Mouse (Mus musculus): ENCODE measurements around the gene Spred2. TPM values are rescaled to one million over a fixed set of nuclear protein-coding genes. Genes with fewer than 3 reads are reported as not detected.
A peak's percentile ranks its signal among the peaks of the same experiment; 100 is the strongest.

Spred2 gene
- polyA plus RNA-seq, 1 experiment from 2014 or later, result 5.7 TPM

- Histone ChIP-seq H3K9me3 (ENCODE audit: control insufficient read depth) (no peaks in the 10 kb centered on the region), H3K36me3 (ENCODE audit: control insufficient read depth, insufficient read depth) (no peaks in the 10 kb centered on the region), H3K27ac (ENCODE audit: low read depth, low read length) (0 out of 2 replicates have a peak overlapping the region, but pooled peaks have one; percentile 16), H3K4me1 (replicated peaks; ENCODE audit: control insufficient read depth, insufficient read depth, low read length) (peaks cover 13% of the 10 kb centered on the region; the same call in 1 of the 2 replicates), H3K9ac (ENCODE audit: low read depth, low read length) (no peak overlapping the region), H3K4me2 (replicated peaks; ENCODE audit: low read depth) (no peak overlapping the region), H3K27me3 (replicated peaks; ENCODE audit: control insufficient read depth, insufficient read depth, low read length) (no peaks in the 10 kb centered on the region), H3K4me3 (ENCODE audit: low read depth, low read length) (no peak overlapping the region)
- TF ChIP-seq CTCF (IDR thresholded peaks at IDR 0.05; ENCODE audit: low read depth), result no peak
- ATAC-seq, result no peak
- 59% methylated on average over 5 of the region's 5 CpGs for WGBS
Observed at GRCm38 (mm10) chr11:19939305-19939730, 15.1 kb downstream of the Spred2 start.

DNA sequence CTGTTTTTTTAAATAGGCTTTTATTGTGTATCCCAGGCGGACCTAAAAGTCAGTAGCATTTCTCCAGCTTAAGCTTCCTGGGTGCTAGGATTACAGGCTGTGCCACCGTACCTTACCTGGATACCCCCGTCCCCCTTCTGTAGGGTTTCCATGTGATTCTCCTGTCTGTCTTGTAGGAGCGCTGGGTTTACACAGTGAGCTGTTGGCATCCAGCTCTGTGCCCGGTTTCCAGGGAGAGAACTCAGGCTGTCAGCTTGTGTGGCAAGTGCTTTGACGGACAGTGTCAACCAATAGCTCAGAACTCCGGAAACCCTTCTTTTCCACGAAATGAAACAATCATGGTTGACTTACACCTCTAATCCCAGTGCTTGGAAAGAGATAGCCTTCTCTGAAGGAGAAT, 15.7 kb downstream of the Spred2 start:
- H3K4me3 ChIP-seq (ENCODE audit: low read depth, low read length), result no peak overlapping the region
- ATAC-seq, result no peak
- H3K4me1 ChIP-seq (replicated peaks; ENCODE audit: control insufficient read depth, insufficient read depth, low read length), result peaks cover 13% of the 10 kb centered on the region; the same call in 1 of the 2 replicates
- 87% methylated on average over 8 of the region's 8 CpGs for WGBS
- no peak overlapping the region for H3K4me2 ChIP-seq (replicated peaks; ENCODE audit: low read depth)
- H3K27me3 ChIP-seq (replicated peaks; ENCODE audit: control insufficient read depth, insufficient read depth, low read length), result no peaks in the 10 kb centered on the region
- H3K9ac ChIP-seq (ENCODE audit: low read depth, low read length), result no peak overlapping the region
- no peak for TF ChIP-seq CTCF (IDR thresholded peaks at IDR 0.05; ENCODE audit: low read depth)
- no peaks in the 10 kb centered on the region for H3K36me3 ChIP-seq (ENCODE audit: control insufficient read depth, insufficient read depth)
- H3K27ac ChIP-seq (ENCODE audit: low read depth, low read length), result peak overlapping the region; percentile 88; the same call in 1 of the 2 replicates
- no peaks in the 10 kb centered on the region for H3K9me3 ChIP-seq (ENCODE audit: control insufficient read depth)

DNA sequence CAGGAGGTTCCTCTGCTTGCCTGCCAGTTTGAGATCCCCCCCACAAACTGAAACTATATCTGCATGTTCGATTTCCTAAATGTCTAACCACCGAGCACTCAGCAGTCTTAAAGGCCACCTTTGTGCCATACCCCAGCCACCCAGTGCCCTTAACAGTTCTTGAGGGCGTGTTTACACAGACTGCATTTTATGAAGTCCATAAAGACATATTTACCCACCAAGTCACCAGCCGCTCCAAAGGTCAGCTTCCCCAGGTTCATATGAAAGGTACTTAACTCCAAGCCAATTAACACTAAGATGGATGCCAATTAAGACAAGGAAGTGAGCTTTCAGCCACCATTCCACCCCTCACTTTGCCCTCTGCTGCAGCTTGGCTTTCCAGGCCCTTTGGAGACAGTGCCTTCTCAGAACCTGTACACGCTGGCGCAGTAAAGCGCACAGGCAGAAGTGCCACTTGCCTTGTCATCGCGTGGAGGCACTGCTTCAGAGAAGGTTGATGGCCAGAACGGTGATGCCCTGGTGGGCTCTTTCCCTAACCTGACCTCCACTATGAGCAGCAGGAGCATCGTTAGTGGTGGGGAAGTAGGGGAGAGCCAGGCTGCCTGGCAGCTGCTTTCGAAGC, 17.1 kb downstream of the Spred2 start:
- peak; percentile 93 for ATAC-seq
- no peak overlapping the region for H3K9ac ChIP-seq (ENCODE audit: low read depth, low read length)
- 0 out of 2 replicates have a peak, but pooled peaks cover 9% of the 10 kb centered on the region for H3K36me3 ChIP-seq (ENCODE audit: control insufficient read depth, insufficient read depth)
- no peaks in the 10 kb centered on the region for H3K9me3 ChIP-seq (ENCODE audit: control insufficient read depth)
- no peak overlapping the region for H3K4me3 ChIP-seq (ENCODE audit: low read depth, low read length)
- WGBS, result 52% methylated on average over 12 of the region's 12 CpGs
- no peak for TF ChIP-seq CTCF (IDR thresholded peaks at IDR 0.05; ENCODE audit: low read depth)
- H3K4me2 ChIP-seq (replicated peaks; ENCODE audit: low read depth), result peak overlapping the region; percentile 49
- no peaks in the 10 kb centered on the region for H3K27me3 ChIP-seq (replicated peaks; ENCODE audit: control insufficient read depth, insufficient read depth, low read length)
- H3K4me1 ChIP-seq (replicated peaks; ENCODE audit: control insufficient read depth, insufficient read depth, low read length), result peaks cover 13% of the 10 kb centered on the region; the same call in 1 of the 2 replicates
- H3K27ac ChIP-seq (ENCODE audit: low read depth, low read length), result peak overlapping the region; percentile 88

DNA sequence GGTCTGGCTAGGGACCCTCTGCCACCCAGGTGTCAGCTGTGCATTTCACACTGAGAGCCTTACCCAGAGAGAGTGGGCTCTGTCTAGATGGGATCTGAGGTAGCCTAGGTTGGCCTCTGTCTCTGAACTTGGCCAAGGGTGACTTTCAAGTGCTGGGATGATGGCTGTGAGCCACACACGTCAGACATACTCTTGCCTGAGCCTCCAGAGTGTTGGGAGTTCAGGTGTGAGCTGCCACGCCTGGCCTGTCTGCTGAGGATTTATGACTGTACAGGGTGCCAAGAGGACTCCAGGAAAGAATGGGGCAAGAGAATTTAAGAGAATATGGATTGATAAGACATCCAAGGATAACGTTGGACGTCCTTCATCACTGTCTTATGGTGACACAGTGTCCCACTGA, 17.8 kb downstream of the Spred2 start:
- Histone ChIP-seq H3K4me2 (replicated peaks; ENCODE audit: low read depth) (no peak overlapping the region), H3K27ac (ENCODE audit: low read depth, low read length) (peak overlapping the region; percentile 88), H3K9me3 (ENCODE audit: control insufficient read depth) (no peaks in the 10 kb centered on the region), H3K27me3 (replicated peaks; ENCODE audit: control insufficient read depth, insufficient read depth, low read length) (no peaks in the 10 kb centered on the region), H3K4me1 (replicated peaks; ENCODE audit: control insufficient read depth, insufficient read depth, low read length) (peaks cover 13% of the 10 kb centered on the region; the same call in 1 of the 2 replicates), H3K4me3 (ENCODE audit: low read depth, low read length) (no peak overlapping the region), H3K9ac (ENCODE audit: low read depth, low read length) (no peak overlapping the region), H3K36me3 (ENCODE audit: control insufficient read depth, insufficient read depth) (0 out of 2 replicates have a peak, but pooled peaks cover 9% of the 10 kb centered on the region)
- ATAC-seq, result peak; percentile 67
- 41% methylated on average over 4 of the region's 4 CpGs for WGBS
- TF ChIP-seq CTCF (IDR thresholded peaks at IDR 0.05; ENCODE audit: low read depth), result no peak

GRCm38 (mm10) chr11:19943753-19944152, 19.6 kb downstream of the Spred2 start:
- Histone ChIP-seq H3K27me3 (replicated peaks; ENCODE audit: control insufficient read depth, insufficient read depth, low read length) (no peaks in the 10 kb centered on the region), H3K4me2 (replicated peaks; ENCODE audit: low read depth) (no peak overlapping the region), H3K9ac (ENCODE audit: low read depth, low read length) (no peak overlapping the region), H3K27ac (ENCODE audit: low read depth, low read length) (no peak overlapping the region), H3K4me1 (replicated peaks; ENCODE audit: control insufficient read depth, insufficient read depth, low read length) (peaks cover 15% of the 10 kb centered on the region; the same call in 1 of the 2 replicates), H3K4me3 (ENCODE audit: low read depth, low read length) (no peak overlapping the region), H3K36me3 (ENCODE audit: control insufficient read depth, insufficient read depth) (0 out of 2 replicates have a peak, but pooled peaks cover 9% of the 10 kb centered on the region), H3K9me3 (ENCODE audit: control insufficient read depth) (no peaks in the 10 kb centered on the region)
- WGBS, result 97% methylated on average over 2 of the region's 2 CpGs
- TF ChIP-seq CTCF (IDR thresholded peaks at IDR 0.05; ENCODE audit: low read depth), result no peak
- ATAC-seq, result no peak

GRCm38 (mm10) chr11:19944701-19945100, 20.5 kb downstream of the Spred2 start:
- 87% methylated on average over 6 of the region's 6 CpGs for WGBS
- Histone ChIP-seq H3K4me3 (ENCODE audit: low read depth, low read length) (no peak overlapping the region), H3K27ac (ENCODE audit: low read depth, low read length) (no peak overlapping the region), H3K9ac (ENCODE audit: low read depth, low read length) (no peak overlapping the region), H3K4me2 (replicated peaks; ENCODE audit: low read depth) (no peak overlapping the region), H3K36me3 (ENCODE audit: control insufficient read depth, insufficient read depth) (0 out of 2 replicates have a peak, but pooled peaks cover 9% of the 10 kb centered on the region), H3K27me3 (replicated peaks; ENCODE audit: control insufficient read depth, insufficient read depth, low read length) (no peaks in the 10 kb centered on the region), H3K9me3 (ENCODE audit: control insufficient read depth) (no peaks in the 10 kb centered on the region), H3K4me1 (replicated peaks; ENCODE audit: control insufficient read depth, insufficient read depth, low read length) (0 out of 2 replicates have a peak, but pooled peaks cover 6% of the 10 kb centered on the region)
- no peak for TF ChIP-seq CTCF (IDR thresholded peaks at IDR 0.05; ENCODE audit: low read depth)
- ATAC-seq, result no peak
